Mouse (Mus musculus) hindbrain, embryonic 14.5 days (tissue): ENCODE measurements around the gene Prkce. TPM values are rescaled to one million over a fixed set of nuclear protein-coding genes. Genes with fewer than 3 reads are reported as not detected.

Source experiments
- ATAC-seq: fragments of 200-750 bp; cut with Nextera tagmentation; 2 replicates; pipeline ENCODE4 v1.8.0; 2017; ENCODE audit warnings: moderate number of reproducible peaks, mild to moderate bottlenecking, moderate TSS enrichment, moderate library complexity; ENCODE audit not compliant: low FRiP score
- DNase-seq: peaks from one replicate; pipeline ENCODE4 v3.0.0-alpha.2; 2015; ENCODE audit warnings: low spot score
- H3K27ac ChIP-seq: fragments of 300-500 bp; sonication (generic); 2 replicates; pipeline ENCODE4 v1.5.1; 2014; ENCODE audit warnings: mild to moderate bottlenecking, moderate library complexity
- H3K27me3 ChIP-seq: fragments of 300-500 bp; sonication (generic); 2 replicates; pipeline ENCODE4 v1.6.1; 2014; ENCODE audit warnings: mild to moderate bottlenecking, low read length, mixed read lengths; ENCODE audit not compliant: control insufficient read depth, insufficient read depth
- H3K36me3 ChIP-seq: fragments of 300-500 bp; sonication (generic); replicated peaks from 2 replicates; pipeline ENCODE4 v1.6.1; 2014; ENCODE audit not compliant: control insufficient read depth, insufficient read depth
- H3K4me1 ChIP-seq: fragments of 300-500 bp; sonication (generic); replicated peaks from 2 replicates; pipeline ENCODE4 v1.6.1; 2014; ENCODE audit warnings: antibody characterized with exemption, low read length, mixed read lengths; ENCODE audit not compliant: control insufficient read depth, insufficient read depth
- H3K4me2 ChIP-seq: fragments of 300-500 bp; sonication (generic); replicated peaks from 2 replicates; pipeline ENCODE4 v1.6.1; 2014; ENCODE audit warnings: mild to moderate bottlenecking, moderate library complexity
- H3K4me3 ChIP-seq: fragments of 300-500 bp; sonication (generic); replicated peaks from 2 replicates; pipeline ENCODE4 v1.5.1; 2014; ENCODE audit warnings: mild to moderate bottlenecking, low read length
- H3K9ac ChIP-seq: fragments of 300-500 bp; sonication (generic); 2 replicates; pipeline ENCODE4 v1.6.1; 2014
- H3K9me3 ChIP-seq: fragments of 300-500 bp; sonication (generic); 2 replicates; pipeline ENCODE4 v1.6.1; 2016; ENCODE audit warnings: low read length; ENCODE audit not compliant: control insufficient read depth
- WGBS: fragments of 180-500 bp; shearing (Covaris S2); extraction: QIAGEN DNeasy Blood & Tissue Kit; methylation state at CpG from one replicate; pipeline ENCODE4 v1.1.7; 2014; 5-methylcytosine and 5-hydroxymethylcytosine counted together
- polyA plus RNA-seq: library from polyadenylated mRNA; unstranded; fragments of >200 nt; fragmentation: Nextera tagmentation; extraction: Ambion mirVana; gene quantifications from 2 replicates; pipeline ENCODE4 v1.2.1, GENCODE M21; 2014

Gene Prkce
- polyA plus RNA-seq, 1 experiment from 2014 or later = 38.7 TPM

DNA sequence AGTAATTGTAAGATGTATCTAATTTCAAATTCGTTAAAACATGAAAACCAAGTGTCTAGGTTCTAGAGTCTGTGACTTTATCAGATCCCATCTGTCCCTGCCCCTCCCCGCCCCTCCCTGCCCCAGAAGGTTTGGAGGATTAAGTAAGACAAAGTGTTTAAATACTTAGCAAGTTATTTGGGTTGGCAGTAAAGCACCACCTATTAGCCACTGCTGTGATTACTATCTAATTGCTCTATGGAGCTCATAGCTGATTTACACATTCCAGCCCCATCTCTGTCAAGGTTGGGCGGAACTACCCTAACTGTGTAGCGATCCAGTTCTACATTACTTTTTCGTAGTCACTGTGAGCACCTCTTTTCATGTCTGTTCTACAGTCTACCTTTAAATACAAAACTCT lies 418.9 kb downstream of the Prkce start:
- Histone ChIP-seq H3K9me3 (no peaks in the 10 kb centered on the region), H3K36me3 (no peaks in the 10 kb centered on the region), H3K4me2 (no peak overlapping the region), H3K27ac (no peak overlapping the region), H3K9ac (no peak overlapping the region), H3K27me3 (no peaks in the 10 kb centered on the region), H3K4me1 (no peaks in the 10 kb centered on the region), H3K4me3 (no peak overlapping the region)
- ATAC-seq (no peak), DNase-seq (no peak)
- 82% methylated on average over 5 of the region's 5 CpGs for WGBS

DNA sequence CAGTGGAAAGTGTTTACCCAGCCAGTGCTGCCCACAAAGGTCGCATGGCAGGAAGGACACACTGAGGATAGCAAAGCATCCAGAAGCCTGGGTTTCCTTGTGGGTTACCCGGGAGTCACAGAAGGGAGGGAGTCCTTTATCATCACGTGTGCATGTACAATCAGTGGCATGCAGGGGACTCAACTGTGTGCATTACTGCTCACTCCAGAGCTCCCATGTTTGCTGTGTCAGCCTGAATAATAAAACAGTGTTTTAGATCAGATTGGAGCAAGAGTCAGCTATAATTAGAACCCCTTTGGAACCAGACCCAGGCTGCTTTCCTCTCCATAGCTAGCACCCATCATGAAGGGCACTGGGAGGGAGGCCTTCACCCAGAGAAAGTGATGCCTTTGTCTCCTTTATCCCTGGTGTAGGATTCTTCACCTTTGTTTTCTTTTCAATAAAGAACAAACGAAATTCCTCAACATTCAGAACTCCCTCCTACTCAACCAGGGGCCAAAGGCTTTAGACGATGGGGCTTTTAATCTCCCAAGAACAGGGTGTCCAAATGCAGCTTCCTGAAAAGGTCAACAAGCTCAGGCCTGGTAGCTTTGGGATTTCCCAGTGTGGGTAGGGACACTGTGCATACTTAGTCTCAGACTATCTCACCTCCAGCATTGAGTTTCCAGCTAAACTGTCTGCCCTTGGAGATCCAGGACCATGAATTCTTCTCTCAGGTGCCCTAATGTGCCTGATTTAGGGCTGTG lies 421.3 kb downstream of the Prkce start:
- no peak for ATAC-seq
- H3K36me3 ChIP-seq = no peaks in the 10 kb centered on the region
- DNase-seq = no peak
- no peaks in the 10 kb centered on the region for H3K27me3 ChIP-seq
- no peak overlapping the region for H3K4me3 ChIP-seq
- 57% methylated on average over 5 of the region's 5 CpGs for WGBS
- H3K27ac ChIP-seq = no peak overlapping the region
- H3K4me2 ChIP-seq = no peak overlapping the region
- no peak overlapping the region for H3K9ac ChIP-seq
- H3K4me1 ChIP-seq = no peaks in the 10 kb centered on the region
- H3K9me3 ChIP-seq = no peaks in the 10 kb centered on the region

DNA sequence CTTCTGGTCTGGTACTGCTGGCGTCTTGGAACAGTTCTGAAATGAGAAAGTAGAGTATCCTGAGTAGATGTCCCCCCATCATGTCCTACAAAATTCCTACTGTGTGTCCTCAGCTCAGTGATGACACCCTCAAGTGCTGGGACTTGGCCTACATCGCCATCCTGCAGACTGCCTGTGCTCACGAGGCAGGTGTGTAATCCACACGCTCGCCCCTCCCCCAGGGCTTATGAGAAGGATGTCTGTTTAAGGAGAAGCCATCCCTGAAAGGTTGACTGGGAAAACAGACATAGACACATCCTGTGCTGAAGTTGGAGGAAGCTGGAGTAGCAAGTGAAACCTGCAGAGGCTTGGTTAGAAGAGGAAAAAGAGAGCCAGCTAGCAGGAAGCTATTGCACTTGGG lies 422.1 kb downstream of the Prkce start:
- Histone ChIP-seq H3K9ac (no peak overlapping the region), H3K4me3 (no peak overlapping the region), H3K9me3 (no peaks in the 10 kb centered on the region), H3K4me1 (no peaks in the 10 kb centered on the region), H3K4me2 (no peak overlapping the region), H3K36me3 (no peaks in the 10 kb centered on the region), H3K27ac (no peak overlapping the region), H3K27me3 (no peaks in the 10 kb centered on the region)
- DNase-seq = no peak
- ATAC-seq = no peak
- WGBS = 97% methylated on average over 5 of the region's 5 CpGs

DNA sequence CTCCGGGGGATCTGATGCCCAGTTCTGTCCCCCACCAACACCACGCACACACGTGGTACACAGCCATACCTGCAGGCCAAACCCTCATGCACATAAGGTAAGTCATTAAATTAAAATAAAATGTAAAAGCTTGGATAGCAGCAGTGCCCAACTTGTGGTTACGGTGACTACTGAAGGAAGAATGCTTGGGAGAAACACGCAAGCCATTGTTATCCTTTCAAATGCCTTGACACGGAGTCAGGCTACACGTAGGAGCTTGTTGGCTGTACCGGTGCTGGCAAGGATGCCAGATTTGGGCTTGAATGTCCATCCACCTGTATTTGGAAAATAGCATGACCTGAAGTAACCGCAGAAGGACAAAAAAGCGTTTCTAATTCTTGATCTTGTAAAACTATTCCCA lies 423.7 kb downstream of the Prkce start:
- H3K9me3 ChIP-seq = no peaks in the 10 kb centered on the region
- H3K27ac ChIP-seq = no peak overlapping the region
- H3K27me3 ChIP-seq = no peaks in the 10 kb centered on the region
- H3K36me3 ChIP-seq = no peaks in the 10 kb centered on the region
- DNase-seq (no peak), ATAC-seq (no peak)
- no peak overlapping the region for H3K9ac ChIP-seq
- H3K4me2 ChIP-seq = no peak overlapping the region
- WGBS = 86% methylated on average over 10 of the region's 10 CpGs
- no peak overlapping the region for H3K4me3 ChIP-seq
- no peaks in the 10 kb centered on the region for H3K4me1 ChIP-seq

DNA sequence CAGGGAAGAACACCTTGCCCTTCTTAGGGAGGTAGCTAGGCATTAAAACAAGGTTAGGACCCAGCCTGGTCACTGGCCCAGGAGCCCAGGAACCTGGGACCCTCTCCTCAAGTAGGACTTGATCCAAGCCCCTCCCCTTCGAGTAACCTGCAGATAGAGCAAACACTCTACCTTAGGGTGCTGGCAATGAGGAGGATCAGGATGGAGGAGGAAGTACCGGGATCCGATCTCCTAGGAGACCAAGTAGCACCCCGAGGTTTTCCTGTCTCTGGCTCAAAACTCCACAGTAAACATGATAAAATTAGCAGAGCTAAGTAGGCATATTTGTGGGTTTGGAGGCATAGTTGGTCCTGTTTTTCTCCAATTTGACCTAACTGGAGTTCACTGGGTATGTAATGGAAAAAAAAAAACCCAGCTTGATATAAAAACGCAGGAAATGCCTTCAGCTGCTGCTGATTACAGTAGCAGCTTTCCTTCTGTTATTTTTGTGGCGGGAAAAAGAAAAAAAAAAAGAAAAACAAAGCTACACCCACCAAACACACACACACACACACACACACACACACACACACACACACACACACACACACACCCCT lies 425.5 kb downstream of the Prkce start:
- Histone ChIP-seq H3K36me3 (no peaks in the 10 kb centered on the region), H3K27me3 (no peaks in the 10 kb centered on the region), H3K9me3 (no peaks in the 10 kb centered on the region), H3K4me3 (no peak overlapping the region), H3K4me2 (no peak overlapping the region), H3K9ac (no peak overlapping the region), H3K27ac (no peak overlapping the region), H3K4me1 (no peaks in the 10 kb centered on the region)
- ATAC-seq (no peak), DNase-seq (no peak)
- 69% methylated on average over 5 of the region's 6 CpGs for WGBS

DNA sequence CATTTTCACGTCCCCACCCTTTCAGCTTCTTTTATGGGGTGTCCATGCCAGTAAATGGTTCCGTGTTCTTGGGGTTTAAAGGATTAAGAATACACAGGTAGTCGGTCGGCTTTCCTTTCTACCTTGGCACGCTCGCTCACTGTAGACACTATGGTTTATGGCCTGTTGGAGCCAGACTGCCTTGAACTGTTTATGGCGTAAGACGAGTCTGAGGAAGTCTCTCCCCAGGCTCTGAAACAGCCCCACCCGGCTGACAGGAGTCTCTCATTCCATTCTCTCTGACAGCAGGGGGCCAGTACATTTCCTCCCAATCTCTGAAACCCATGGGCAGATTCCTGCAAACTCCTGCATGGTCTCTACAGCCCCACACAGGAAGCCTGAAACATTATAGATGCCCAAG lies 427.9 kb downstream of the Prkce start:
- H3K4me1 ChIP-seq = no peaks in the 10 kb centered on the region
- H3K27me3 ChIP-seq = no peaks in the 10 kb centered on the region
- H3K36me3 ChIP-seq = no peaks in the 10 kb centered on the region
- no peaks in the 10 kb centered on the region for H3K9me3 ChIP-seq
- ATAC-seq (no peak), DNase-seq (no peak)
- no peak overlapping the region for H3K9ac ChIP-seq
- no peak overlapping the region for H3K27ac ChIP-seq
- WGBS = 81% methylated on average over 9 of the region's 9 CpGs
- no peak overlapping the region for H3K4me3 ChIP-seq
- no peak overlapping the region for H3K4me2 ChIP-seq

DNA sequence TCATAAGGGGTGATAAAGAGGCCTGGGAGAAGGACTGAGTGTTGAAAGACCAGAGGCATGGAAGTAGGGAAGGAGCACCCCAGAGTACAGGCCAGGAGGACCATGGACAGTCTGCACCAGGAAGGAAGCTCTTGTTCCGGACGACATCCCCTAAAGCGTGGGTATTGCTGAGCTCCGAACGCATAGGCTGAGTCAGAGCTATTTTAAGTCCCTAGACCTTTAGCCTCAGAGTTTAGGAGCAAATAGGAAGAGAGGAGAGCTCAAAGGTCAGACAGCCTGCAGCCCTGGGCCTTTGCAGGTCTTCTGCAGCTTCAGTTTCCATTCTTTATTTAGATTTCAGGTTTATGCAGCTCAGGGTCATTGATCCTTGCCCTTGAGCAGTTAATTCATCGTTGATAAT lies 433.5 kb downstream of the Prkce start:
- Histone ChIP-seq H3K4me2 (no peak overlapping the region), H3K4me3 (no peak overlapping the region), H3K4me1 (no peaks in the 10 kb centered on the region), H3K27me3 (no peaks in the 10 kb centered on the region), H3K27ac (no peak overlapping the region), H3K36me3 (no peaks in the 10 kb centered on the region), H3K9ac (no peak overlapping the region), H3K9me3 (no peaks in the 10 kb centered on the region)
- no peak for ATAC-seq
- 87% methylated on average over 6 of the region's 6 CpGs for WGBS
- DNase-seq = no peak

DNA sequence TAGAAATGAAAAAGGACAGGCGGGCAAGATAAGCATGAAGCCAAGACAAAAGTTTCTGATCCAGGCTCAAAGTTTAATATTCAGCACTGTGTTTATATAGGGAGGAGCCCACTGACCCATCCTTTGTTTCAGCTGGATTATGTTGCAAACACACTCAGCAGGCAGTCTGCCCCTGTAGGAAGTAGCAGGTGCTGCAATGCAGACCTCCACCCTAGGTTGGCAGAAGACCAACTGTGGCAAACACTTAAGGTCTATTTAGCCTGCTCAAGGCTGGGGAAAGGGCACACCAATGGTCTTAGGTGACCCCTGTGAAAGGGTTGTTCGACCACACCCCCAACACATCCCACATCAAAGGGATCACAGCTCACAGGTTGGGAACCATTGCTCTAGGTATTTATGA lies 434.3 kb downstream of the Prkce start:
- H3K9me3 ChIP-seq = no peaks in the 10 kb centered on the region
- no peak for ATAC-seq

DNA sequence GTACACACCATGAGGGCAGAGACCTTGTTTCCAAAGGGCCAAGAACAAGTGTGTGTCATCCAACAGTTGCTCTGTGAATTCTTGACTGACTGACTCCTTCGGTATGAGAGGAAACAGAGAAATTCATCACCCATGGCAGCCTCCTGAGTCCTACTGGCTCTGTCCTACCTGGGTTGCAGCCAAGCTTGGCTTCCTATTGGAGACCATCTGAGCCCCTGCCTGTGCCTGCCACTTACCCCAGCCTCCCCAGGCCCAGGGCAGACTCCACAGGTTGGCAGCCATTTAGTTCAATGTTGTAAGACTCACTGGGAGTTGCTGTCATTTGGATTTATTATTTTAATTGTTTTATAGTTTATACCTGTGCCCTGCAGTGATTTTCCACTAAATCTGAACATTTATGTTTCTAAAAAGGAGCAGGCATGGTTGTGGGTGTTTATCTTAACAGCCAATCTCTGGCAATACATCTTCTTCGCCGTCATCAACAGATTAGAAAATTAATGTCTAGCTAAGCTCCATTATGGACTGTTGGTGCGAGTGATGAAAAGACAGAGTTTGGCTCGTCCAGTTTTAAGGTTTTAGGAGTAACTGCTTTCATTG lies 436.4 kb downstream of the Prkce start:
- no peaks in the 10 kb centered on the region for H3K27me3 ChIP-seq
- no peak overlapping the region for H3K4me3 ChIP-seq
- no peaks in the 10 kb centered on the region for H3K4me1 ChIP-seq
- H3K36me3 ChIP-seq = no peaks in the 10 kb centered on the region
- ATAC-seq (no peak), DNase-seq (no peak)
- no peak overlapping the region for H3K9ac ChIP-seq
- no peak overlapping the region for H3K27ac ChIP-seq
- H3K4me2 ChIP-seq = no peak overlapping the region
- no peaks in the 10 kb centered on the region for H3K9me3 ChIP-seq
- WGBS = 86% methylated on average over 5 of the region's 5 CpGs

More for the DNA sequence above, 434.3 kb downstream of the Prkce start:
- Histone ChIP-seq H3K4me2 (no peak overlapping the region), H3K36me3 (no peaks in the 10 kb centered on the region), H3K4me3 (no peak overlapping the region), H3K27ac (no peak overlapping the region), H3K4me1 (no peaks in the 10 kb centered on the region), H3K27me3 (no peaks in the 10 kb centered on the region), H3K9ac (no peak overlapping the region)
- WGBS = 90% methylated on average over 2 of the region's 2 CpGs
- no peak for DNase-seq
